Mouse (Mus musculus) brown adipose tissue, adult 24 weeks (tissue): Measurements from ENCODE around the gene Sumf1. TPM values are rescaled to one million over a fixed set of nuclear protein-coding genes. Genes with fewer than 3 reads are reported as not detected.

Experiments
- H3K27ac ChIP-seq: fragments of 200-500 bp; replicated peaks from 2 replicates; pipeline ENCODE4 v1.5.1; 2012; ENCODE audit warnings: low read depth, mild to moderate bottlenecking, low read length
- H3K4me1 ChIP-seq: fragments of 200-500 bp; 2 replicates; pipeline ENCODE4 v1.6.1; 2012; ENCODE audit warnings: low read length, mixed read lengths; ENCODE audit not compliant: control insufficient read depth, insufficient read depth, insufficient read length
- H3K4me3 ChIP-seq: fragments of 200-500 bp; 2 replicates; pipeline ENCODE4 v1.5.1; 2012; ENCODE audit warnings: low read depth, mild to moderate bottlenecking, low read length, moderate library complexity; ENCODE audit not compliant: insufficient read depth
- polyA plus RNA-seq: library from polyadenylated mRNA; stranded (reverse); fragments of >200 nt; gene quantifications from 2 replicates; pipeline ENCODE4 v1.2.4, GENCODE M21; 2012; ENCODE audit not compliant: missing spikeins, insufficient read depth, insufficient read length

The Sumf1 gene
- polyA plus RNA-seq, 1 experiment: 17.9 TPM

- Histone ChIP-seq H3K4me3 (no peak overlapping the region), H3K27ac (no peak overlapping the region), H3K4me1 (no peaks in the 10 kb centered on the region)
These were observed 6.3 kb downstream of the Sumf1 start for GRCm38 (mm10) chr6:108179087-108179486.

DNA sequence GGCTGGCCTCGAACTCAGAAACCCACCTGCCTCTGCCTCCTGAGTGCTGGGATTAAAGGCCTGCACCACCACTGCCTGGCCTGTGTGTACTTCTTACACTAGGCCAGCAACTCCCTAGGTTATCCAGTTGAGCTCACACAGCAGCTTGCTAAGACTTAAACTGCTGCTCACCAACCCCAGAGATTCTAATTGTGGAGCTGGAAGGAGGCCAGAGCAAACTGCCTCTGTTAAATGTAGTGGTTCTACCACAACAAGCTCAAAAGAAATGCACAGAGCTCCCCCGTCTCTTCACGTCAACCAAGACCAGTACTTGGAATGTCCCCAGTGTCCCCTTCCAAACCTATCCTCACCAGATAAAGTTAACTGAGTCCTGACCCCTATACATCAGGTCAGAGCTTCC, 11.2 kb downstream of the Sumf1 start:
- no peak overlapping the region for H3K27ac ChIP-seq
- no peaks in the 10 kb centered on the region for H3K4me1 ChIP-seq
- H3K4me3 ChIP-seq: no peak overlapping the region

DNA sequence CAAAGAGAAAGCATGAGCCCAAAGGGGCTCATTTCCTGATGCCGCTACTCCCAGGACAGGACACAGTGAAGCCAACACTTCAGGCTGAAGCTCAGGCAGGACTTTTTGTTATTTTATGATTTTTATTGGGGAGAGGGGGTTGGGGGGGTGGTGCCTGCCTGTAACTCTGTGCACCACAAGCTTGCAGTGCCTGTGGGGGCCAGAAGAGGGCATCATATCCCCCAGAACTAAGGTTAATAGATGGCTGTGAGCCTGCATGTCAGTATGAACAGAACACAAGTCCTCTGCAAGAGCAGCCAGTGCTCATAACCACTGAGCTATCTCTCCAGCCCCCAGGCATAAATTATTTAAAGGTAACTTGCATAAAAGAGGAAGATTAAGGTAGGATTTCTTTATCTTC, 13.2 kb downstream of the Sumf1 start:
- H3K4me1 ChIP-seq: no peaks in the 10 kb centered on the region
- H3K27ac ChIP-seq: no peak overlapping the region

GRCm38 (mm10) chr6:108169466-108169865, 15.9 kb downstream of the Sumf1 start:
- H3K27ac ChIP-seq: no peak overlapping the region
- H3K4me1 ChIP-seq: peaks cover 2% of the 10 kb centered on the region; the same call in 1 of the 2 replicates

More for the DNA sequence above, 13.2 kb downstream of the Sumf1 start:
- H3K4me3 ChIP-seq: no peak overlapping the region

GRCm38 (mm10) chr6:108168723-108169122, 16.7 kb downstream of the Sumf1 start:
- no peak overlapping the region for H3K27ac ChIP-seq
- H3K4me3 ChIP-seq: no peak overlapping the region
- peaks cover 2% of the 10 kb centered on the region; the same call in 1 of the 2 replicates for H3K4me1 ChIP-seq

More at GRCm38 (mm10) chr6:108169466-108169865, 15.9 kb downstream of the Sumf1 start:
- no peak overlapping the region for H3K4me3 ChIP-seq

GRCm38 (mm10) chr6:108167946-108168680, 17.3 kb downstream of the Sumf1 start:
- peaks cover 2% of the 10 kb centered on the region; the same call in 1 of the 2 replicates for H3K4me1 ChIP-seq
- no peak overlapping the region for H3K27ac ChIP-seq
- no peak overlapping the region for H3K4me3 ChIP-seq

GRCm38 (mm10) chr6:108165598-108165997, 19.8 kb downstream of the Sumf1 start:
- Histone ChIP-seq H3K27ac (no peak overlapping the region), H3K4me3 (no peak overlapping the region), H3K4me1 (peaks cover 2% of the 10 kb centered on the region; the same call in 1 of the 2 replicates)

DNA sequence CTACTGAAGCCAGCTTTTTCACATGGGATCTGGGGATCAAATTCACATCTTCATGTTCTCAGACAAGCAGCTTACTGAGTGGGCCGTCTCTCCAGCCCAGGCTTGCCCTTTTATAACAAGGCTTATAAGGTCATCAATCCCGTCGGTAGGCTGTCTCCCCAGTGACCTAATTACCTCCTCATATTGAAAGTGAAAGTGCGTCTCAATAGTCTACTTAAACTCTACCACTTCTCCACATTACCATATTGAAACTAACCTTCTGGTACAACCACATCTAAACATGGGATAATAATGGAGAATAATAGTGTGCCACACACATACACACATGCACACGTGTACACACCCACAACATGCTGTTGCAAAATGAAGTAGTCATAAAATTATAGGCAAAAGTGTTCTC, 20.4 kb downstream of the Sumf1 start:
- Histone ChIP-seq H3K4me1 (peaks cover 2% of the 10 kb centered on the region; the same call in 1 of the 2 replicates), H3K4me3 (no peak overlapping the region), H3K27ac (no peak overlapping the region)

- Histone ChIP-seq H3K4me1 (peaks cover 1% of the 10 kb centered on the region; the same call in 1 of the 2 replicates), H3K4me3 (no peak overlapping the region), H3K27ac (no peak overlapping the region)
These were observed 24.8 kb downstream of the Sumf1 start for GRCm38 (mm10) chr6:108160608-108161007.

GRCm38 (mm10) chr6:108156881-108157280, 28.5 kb downstream of the Sumf1 start:
- no peak overlapping the region for H3K4me3 ChIP-seq
- H3K4me1 ChIP-seq: no peaks in the 10 kb centered on the region; the same call in 1 of the 2 replicates
- no peak overlapping the region for H3K27ac ChIP-seq

DNA sequence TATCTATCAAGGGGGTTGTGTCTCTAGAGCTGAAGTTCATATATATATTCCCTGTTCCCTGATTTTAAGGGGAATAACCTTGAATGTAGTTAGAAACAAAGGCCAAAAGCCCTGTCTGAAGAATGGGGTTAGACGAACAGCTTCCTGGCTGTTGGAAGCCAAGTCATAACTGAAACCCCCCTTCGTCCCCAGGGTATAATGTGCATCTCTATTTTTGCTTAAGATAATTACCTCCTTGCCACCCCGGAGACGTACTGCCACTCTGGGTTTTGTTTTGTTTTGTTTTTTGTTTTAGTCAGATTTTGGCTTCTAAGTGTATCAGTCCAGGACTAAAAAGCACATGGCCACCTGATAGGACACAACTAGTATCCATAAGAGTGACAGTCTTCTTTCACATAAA, 31.1 kb downstream of the Sumf1 start:
- H3K27ac ChIP-seq: no peak overlapping the region
- no peaks in the 10 kb centered on the region; the same call in 1 of the 2 replicates for H3K4me1 ChIP-seq
- H3K4me3 ChIP-seq: no peak overlapping the region

DNA sequence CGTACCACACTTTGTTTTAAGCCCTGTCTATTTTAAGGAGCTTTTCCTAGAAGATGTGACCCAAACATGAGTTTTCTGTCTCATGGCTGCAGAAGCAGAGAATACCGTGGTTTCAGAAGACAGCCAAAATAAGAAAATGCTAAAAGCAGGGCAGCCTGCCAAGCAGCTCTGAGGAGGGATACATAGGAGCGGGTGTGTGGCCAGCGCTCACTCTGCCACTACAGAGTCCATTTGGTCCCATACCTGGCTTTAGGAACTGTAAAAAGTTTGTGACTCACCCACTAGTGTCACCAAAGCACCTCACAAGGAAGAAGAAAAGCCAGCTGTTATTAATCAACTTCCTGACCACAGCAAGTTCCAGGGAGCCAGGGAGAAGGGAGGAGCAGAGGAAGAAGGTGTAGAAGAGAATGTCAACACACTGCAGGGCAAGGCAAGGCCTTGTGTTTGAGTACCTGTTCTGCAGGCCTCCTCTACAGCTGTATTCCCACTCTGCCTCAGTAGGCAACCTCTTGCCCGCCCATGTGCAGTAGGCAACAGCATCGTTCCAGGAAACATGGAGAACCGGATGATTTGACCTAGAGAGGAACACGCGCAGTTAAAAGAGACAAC, 32.6 kb downstream of the Sumf1 start:
- H3K4me3 ChIP-seq: no peak overlapping the region
- no peak overlapping the region for H3K27ac ChIP-seq

DNA sequence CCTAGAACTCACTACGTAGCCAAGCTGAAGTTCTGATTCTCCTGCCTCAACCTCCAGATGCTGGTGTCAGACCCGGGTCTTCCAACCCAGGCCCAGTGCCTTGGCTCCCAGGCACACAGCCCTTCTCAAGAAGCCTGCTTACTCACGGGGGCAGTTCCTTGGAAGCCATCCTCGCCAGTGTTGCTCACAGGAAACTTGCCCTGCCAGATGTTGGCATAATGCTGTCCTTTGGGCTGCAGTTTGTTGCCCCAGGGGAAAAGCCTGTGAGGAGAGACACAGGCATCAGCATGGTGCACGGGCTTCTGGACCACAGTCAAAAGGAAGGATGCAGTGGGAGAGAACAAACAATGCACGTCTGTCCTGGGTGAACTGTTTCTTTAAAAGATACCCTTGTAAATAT, 33.3 kb downstream of the Sumf1 start:
- no peaks in the 10 kb centered on the region; the same call in 1 of the 2 replicates for H3K4me1 ChIP-seq
- H3K27ac ChIP-seq: no peak overlapping the region
- H3K4me3 ChIP-seq: no peak overlapping the region

More for the DNA sequence above, 32.6 kb downstream of the Sumf1 start:
- H3K4me1 ChIP-seq: no peaks in the 10 kb centered on the region; the same call in 1 of the 2 replicates

DNA sequence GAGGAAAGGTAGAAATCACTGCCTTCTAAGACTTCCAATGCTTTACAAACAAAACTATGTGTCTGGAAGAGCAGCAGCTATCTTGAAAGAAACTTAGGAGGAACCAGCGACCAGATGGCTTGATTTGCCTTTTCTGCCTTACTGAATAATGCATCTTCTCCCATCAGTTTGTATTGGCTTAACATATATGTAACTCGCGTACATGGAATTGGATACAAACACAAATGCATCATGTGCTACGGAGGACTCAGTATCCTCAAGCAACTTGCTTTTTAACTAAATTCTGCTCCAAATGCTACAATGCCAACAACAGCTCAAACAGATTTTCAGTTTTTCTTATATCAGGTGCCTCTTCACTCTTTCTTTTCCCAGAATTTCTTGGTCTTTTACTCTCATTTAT, 36.1 kb downstream of the Sumf1 start:
- no peaks in the 10 kb centered on the region; the same call in 1 of the 2 replicates for H3K4me1 ChIP-seq
- no peak overlapping the region for H3K27ac ChIP-seq
- H3K4me3 ChIP-seq: no peak overlapping the region

DNA sequence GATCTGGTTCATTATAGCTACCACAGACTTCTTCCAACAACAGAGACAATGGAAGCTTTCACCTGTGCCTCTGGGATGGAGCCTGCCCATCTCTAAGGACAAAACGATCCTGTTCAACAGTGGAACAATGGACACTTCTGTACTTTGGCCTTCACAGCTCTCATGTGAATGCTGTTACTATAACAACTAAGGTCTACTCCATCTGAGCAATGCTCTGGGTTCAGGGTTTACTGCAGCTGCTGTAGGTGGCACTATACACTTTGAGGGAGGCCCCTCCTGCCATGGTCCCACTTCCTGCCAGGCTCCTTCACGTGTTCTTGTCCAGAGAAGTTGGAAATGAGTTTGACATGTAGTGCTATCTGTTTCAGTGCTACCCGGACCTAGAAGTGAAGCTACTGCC, 36.9 kb downstream of the Sumf1 start:
- no peaks in the 10 kb centered on the region; the same call in 1 of the 2 replicates for H3K4me1 ChIP-seq
- no peak overlapping the region for H3K4me3 ChIP-seq
- H3K27ac ChIP-seq: no peak overlapping the region

GRCm38 (mm10) chr6:108146637-108147036, 38.7 kb downstream of the Sumf1 start:
- H3K4me1 ChIP-seq: no peaks in the 10 kb centered on the region
- no peak overlapping the region for H3K27ac ChIP-seq
- H3K4me3 ChIP-seq: no peak overlapping the region
